Mouse (Mus musculus): ENCODE data around the gene Nlrc5.

- TF ChIP-seq ETS1 (IDR thresholded peaks at IDR 0.05; ENCODE audit: low read depth, low read length) (no peak), ELF1 (IDR thresholded peaks at IDR 0.05; ENCODE audit: low read depth, low read length) (no peak), ZMIZ1 (IDR thresholded peaks at IDR 0.05; ENCODE audit: low read depth, low read length) (no peak), EP300 (IDR thresholded peaks at IDR 0.05; ENCODE audit: low read depth in 1 of 2, low read length in 2 of 2) (no peak), CTCF (IDR thresholded peaks at IDR 0.05 in 2 of 3, conservative IDR thresholded peaks at IDR 0.05 in 1 of 3; ENCODE audit: control insufficient read depth in 1 of 3, insufficient read depth in 1 of 3, low read depth in 2 of 3, low read length in 3 of 3, poor library complexity in 1 of 3, severe bottlenecking in 1 of 3) (no peak), GATA1 (IDR thresholded peaks at IDR 0.05; ENCODE audit: low read depth, low read length) (no peak), NRF1 (IDR thresholded peaks at IDR 0.05; ENCODE audit: insufficient read depth, low read depth, low read length, poor library complexity, severe bottlenecking) (no peak), POLR2A (IDR thresholded peaks at IDR 0.05; ENCODE audit: control insufficient read depth in 1 of 2, insufficient read depth in 1 of 2, low read depth in 1 of 2, low read length in 2 of 2, poor library complexity in 1 of 2) (no peak), MEF2A (IDR thresholded peaks at IDR 0.05; ENCODE audit: extremely low read depth, insufficient replicate concordance, low read depth, low read length, poor library complexity, severe bottlenecking) (no peak), POLR2AphosphoS2 (IDR thresholded peaks at IDR 0.05; ENCODE audit: low read length) (no peak), SMC3 (IDR thresholded peaks at IDR 0.05; ENCODE audit: low read depth, low read length) (no peak), NELFE (IDR thresholded peaks at IDR 0.05; ENCODE audit: low read depth, low read length) (no peak), KAT2A (conservative IDR thresholded peaks at IDR 0.05; ENCODE audit: low read depth, low read length) (no peak), MAFK (IDR thresholded peaks at IDR 0.05; ENCODE audit: borderline replicate concordance, low read depth, low read length) (no peak)
Measured at GRCm38 (mm10) chr8:94518331-94518730, 84.2 kb downstream of the Nlrc5 start.
